Comparison of ENCODE assay signal across 8 mouse cellular contexts in genomic region chr4:129513891-129514290, GRCm38 (mm10). TPM values are rescaled to one million over a fixed set of nuclear protein-coding genes. Genes with fewer than 3 reads are reported as not detected.
DNase-seq lines count a peak whose midpoint lies in the region; ATAC-seq and TF ChIP-seq lines count a peak whose summit lies in the region.

No protein-coding gene starts in this region.

- H3K9me3 ChIP-seq in limb, embryonic 13.5 days: no peaks in the 10 kb centered on the region
- no peaks in the 10 kb centered on the region for H3K9me3 ChIP-seq in stomach, postnatal 0 days (ENCODE audit: control insufficient read depth, low read length)

- peaks cover 37% of the 10 kb centered on the region for H3K4me1 ChIP-seq in limb, embryonic 13.5 days
- H3K4me1 ChIP-seq in stomach, postnatal 0 days (replicated peaks; ENCODE audit: control insufficient read depth, insufficient read depth): 0 out of 2 replicates have a peak, but pooled peaks cover 3% of the 10 kb centered on the region

- H3K9ac ChIP-seq in limb, embryonic 13.5 days: peak overlapping the region; percentile 100
- peak overlapping the region; percentile 97 for H3K9ac ChIP-seq in stomach, postnatal 0 days (ENCODE audit: low read length)

- peak; percentile 74 for DNase-seq in embryo, embryonic 11 days
- DNase-seq in embryo, embryonic 10 days (ENCODE audit: low spot score): no peak
- DNase-seq in right cerebral cortex, postnatal 14 days: peak; percentile 40
- DNase-seq in right cerebral cortex, postnatal 36 days (ENCODE audit: low spot score in 2 of 2): no peak
- no peak for DNase-seq in stomach, postnatal 0 days (ENCODE audit: low spot score)
- no peak for DNase-seq in layer of hippocampus, postnatal 14 days (ENCODE audit: low spot score in 2 of 2)
- DNase-seq in frontal cortex, postnatal 36 days (ENCODE audit: low spot score in 2 of 2): no peak

- WGBS in limb, embryonic 13.5 days: under 1% methylated on average over 51 of the region's 57 CpGs
- under 1% methylated on average over 24 of the region's 57 CpGs for WGBS in stomach, postnatal 0 days

- peaks cover 38% of the 10 kb centered on the region for H3K36me3 ChIP-seq in limb, embryonic 13.5 days
- peaks cover 4% of the 10 kb centered on the region; the same call in 1 of the 2 replicates for H3K36me3 ChIP-seq in stomach, postnatal 0 days (ENCODE audit: control insufficient read depth, insufficient read depth, low read length)

- H3K4me2 ChIP-seq in limb, embryonic 13.5 days (replicated peaks): peak overlapping the region; percentile 90
- peak overlapping the region; percentile 90 for H3K4me2 ChIP-seq in stomach, postnatal 0 days (replicated peaks; ENCODE audit: low read depth)

- TF ChIP-seq CTCF in stomach, postnatal 0 days (IDR thresholded peaks at IDR 0.05; ENCODE audit: low read depth): no peak

- ATAC-seq in limb, embryonic 13.5 days (ENCODE audit: low FRiP score, low read depth): no peak; the same call in none of the 2 replicates
- ATAC-seq in stomach, postnatal 0 days (ENCODE audit: low FRiP score, low TSS enrichment): peak; percentile 11

- peak overlapping the region; percentile 99 for H3K4me3 ChIP-seq in limb, embryonic 13.5 days
- peak overlapping the region; percentile 94 for H3K4me3 ChIP-seq in stomach, postnatal 0 days (ENCODE audit: low read depth, low read length)

- no peaks in the 10 kb centered on the region for H3K27me3 ChIP-seq in limb, embryonic 13.5 days
- H3K27me3 ChIP-seq in stomach, postnatal 0 days (ENCODE audit: control insufficient read depth, insufficient read depth, low read length): no peaks in the 10 kb centered on the region

- no peak for TF ChIP-seq EP300 in stomach, postnatal 0 days (optimal IDR thresholded peaks at IDR 0.05)

- peak overlapping the region; percentile 97 for H3K27ac ChIP-seq in limb, embryonic 13.5 days
- H3K27ac ChIP-seq in stomach, postnatal 0 days (replicated peaks): peak overlapping the region; percentile 90

RNA-seq across cellular contexts. Expression of gene Marcksl1, which starts 0.5 kb away (rescaled TPM):
- 957 and 1,008 TPM in 2 replicates for polyA plus RNA-seq in limb, embryonic 13.5 days (2015; fragmentation: Nextera tagmentation; extraction: Ambion mirVana)
- polyA plus RNA-seq in stomach, postnatal 0 days (2015; fragmentation: Nextera tagmentation; extraction: Ambion mirVana): 153 and 174 TPM in 2 replicates
- 100 to 1,000 TPM; 372 to 379 TPM for total RNA-seq in layer of hippocampus, postnatal 14 days (2021)

RNA-seq across cellular contexts. Expression of gene Fam229a, which starts 22.9 kb away (rescaled TPM):
- not detected in 2 replicates for polyA plus RNA-seq in limb, embryonic 13.5 days (2015; fragmentation: Nextera tagmentation; extraction: Ambion mirVana)
- 0.36 and 0.44 TPM in 2 replicates for polyA plus RNA-seq in stomach, postnatal 0 days (2015; fragmentation: Nextera tagmentation; extraction: Ambion mirVana)
- total RNA-seq in layer of hippocampus, postnatal 14 days (2021): under 1 TPM in 1 of 2 experiments, not detected in 1; 0.72 TPM

RNA-seq across cellular contexts. Expression of gene Tssk3, which starts 23.1 kb away (rescaled TPM):
- not detected in 2 replicates for polyA plus RNA-seq in limb, embryonic 13.5 days (2015; fragmentation: Nextera tagmentation; extraction: Ambion mirVana)
- polyA plus RNA-seq in stomach, postnatal 0 days (2015; fragmentation: Nextera tagmentation; extraction: Ambion mirVana): 0.07 TPM in 1 of 2 replicates, not detected in the other
- not detected for total RNA-seq in layer of hippocampus, postnatal 14 days (2021)

RNA-seq across cellular contexts. Expression of gene Hdac1, which starts 28.6 kb away (rescaled TPM):
- 244 and 251 TPM in 2 replicates for polyA plus RNA-seq in limb, embryonic 13.5 days (2015; fragmentation: Nextera tagmentation; extraction: Ambion mirVana)
- polyA plus RNA-seq in stomach, postnatal 0 days (2015; fragmentation: Nextera tagmentation; extraction: Ambion mirVana): 110 TPM in 2 replicates
- total RNA-seq in layer of hippocampus, postnatal 14 days (2021): 10 to 100 TPM; 36.4 to 44.6 TPM

RNA-seq across cellular contexts. Expression of gene Bsdc1, which starts 52.5 kb away (rescaled TPM):
- 27.9 and 30.3 TPM in 2 replicates for polyA plus RNA-seq in limb, embryonic 13.5 days (2015; fragmentation: Nextera tagmentation; extraction: Ambion mirVana)
- polyA plus RNA-seq in stomach, postnatal 0 days (2015; fragmentation: Nextera tagmentation; extraction: Ambion mirVana): 16.7 and 17.9 TPM in 2 replicates
- total RNA-seq in layer of hippocampus, postnatal 14 days (2021): 10 to 100 TPM; 52.2 to 54.2 TPM

Comparison
In these comparisons a context has a peak if more than half of its experiments do, and no peak if none do; other contexts are left out.
1. DNase-seq: peak in embryo, embryonic 11 days (single experiment) and right cerebral cortex, postnatal 14 days (single experiment); none in embryo, embryonic 10 days (single experiment), right cerebral cortex, postnatal 36 days (0 of 2), stomach, postnatal 0 days (single experiment), layer of hippocampus, postnatal 14 days (0 of 2) and frontal cortex, postnatal 36 days (0 of 2).